Mouse (Mus musculus) midbrain, embryonic 11.5 days (tissue): ENCODE data around the gene Crocc2. TPM values are rescaled to one million over a fixed set of nuclear protein-coding genes. Genes with fewer than 3 reads are reported as not detected.

Experiments
- ATAC-seq: fragments of 200-750 bp; cut with Nextera tagmentation; 2 replicates; pipeline ENCODE4 v1.8.0; 2017; ENCODE audit warnings: moderate TSS enrichment, moderate library complexity; ENCODE audit not compliant: low FRiP score
- DNase-seq: peaks from one replicate; pipeline ENCODE4 v3.0.0; 2015; ENCODE audit warnings: low spot score; ENCODE audit errors: missing footprints
- H3K27ac ChIP-seq: fragments of 300-500 bp; sonication (generic); 2 replicates; pipeline ENCODE4 v1.5.1; 2014; ENCODE audit warnings: low read depth, low read length
- H3K27me3 ChIP-seq: fragments of 300-500 bp; sonication (generic); 2 replicates; pipeline ENCODE4 v1.6.1; 2014; ENCODE audit warnings: mild to moderate bottlenecking, low read length, moderate library complexity, mixed read lengths; ENCODE audit not compliant: control insufficient read depth, insufficient read depth
- H3K36me3 ChIP-seq: fragments of 300-500 bp; sonication (generic); 2 replicates; pipeline ENCODE4 v1.6.1; 2014; ENCODE audit warnings: mild to moderate bottlenecking, low read length, moderate library complexity, mixed read lengths; ENCODE audit not compliant: control insufficient read depth, insufficient read depth
- H3K4me1 ChIP-seq: fragments of 300-500 bp; sonication (generic); 2 replicates; pipeline ENCODE4 v1.6.1; 2014; ENCODE audit warnings: low read length; ENCODE audit not compliant: control insufficient read depth, insufficient read depth
- H3K4me2 ChIP-seq: fragments of 300-500 bp; sonication (generic); 2 replicates; pipeline ENCODE4 v1.6.1; 2014; ENCODE audit warnings: mild to moderate bottlenecking, moderate library complexity
- H3K4me3 ChIP-seq: fragments of 300-500 bp; sonication (generic); 2 replicates; pipeline ENCODE4 v1.5.1; 2014; ENCODE audit warnings: low read depth, low read length
- H3K9ac ChIP-seq: fragments of 300-500 bp; sonication (generic); 2 replicates; pipeline ENCODE4 v1.6.1; 2014; ENCODE audit warnings: low read length
- H3K9me3 ChIP-seq: fragments of 300-500 bp; sonication (generic); 2 replicates; pipeline ENCODE4 v1.6.1; 2016; ENCODE audit warnings: low read length; ENCODE audit not compliant: control insufficient read depth
- WGBS: fragments of 180-500 bp; shearing (Covaris S2); extraction: QIAGEN DNeasy Blood & Tissue Kit; methylation state at CpG from one replicate; pipeline ENCODE4 v1.1.7; 2014; 5-methylcytosine and 5-hydroxymethylcytosine counted together
- polyA plus RNA-seq: library from polyadenylated mRNA; unstranded; fragments of >200 nt; fragmentation: Nextera tagmentation; extraction: Ambion mirVana; gene quantifications from 2 replicates; pipeline ENCODE4 v1.2.1, GENCODE M21; 2014

Crocc2 gene
- polyA plus RNA-seq, 1 experiment from 2014 or later: 0.11 TPM

DNA sequence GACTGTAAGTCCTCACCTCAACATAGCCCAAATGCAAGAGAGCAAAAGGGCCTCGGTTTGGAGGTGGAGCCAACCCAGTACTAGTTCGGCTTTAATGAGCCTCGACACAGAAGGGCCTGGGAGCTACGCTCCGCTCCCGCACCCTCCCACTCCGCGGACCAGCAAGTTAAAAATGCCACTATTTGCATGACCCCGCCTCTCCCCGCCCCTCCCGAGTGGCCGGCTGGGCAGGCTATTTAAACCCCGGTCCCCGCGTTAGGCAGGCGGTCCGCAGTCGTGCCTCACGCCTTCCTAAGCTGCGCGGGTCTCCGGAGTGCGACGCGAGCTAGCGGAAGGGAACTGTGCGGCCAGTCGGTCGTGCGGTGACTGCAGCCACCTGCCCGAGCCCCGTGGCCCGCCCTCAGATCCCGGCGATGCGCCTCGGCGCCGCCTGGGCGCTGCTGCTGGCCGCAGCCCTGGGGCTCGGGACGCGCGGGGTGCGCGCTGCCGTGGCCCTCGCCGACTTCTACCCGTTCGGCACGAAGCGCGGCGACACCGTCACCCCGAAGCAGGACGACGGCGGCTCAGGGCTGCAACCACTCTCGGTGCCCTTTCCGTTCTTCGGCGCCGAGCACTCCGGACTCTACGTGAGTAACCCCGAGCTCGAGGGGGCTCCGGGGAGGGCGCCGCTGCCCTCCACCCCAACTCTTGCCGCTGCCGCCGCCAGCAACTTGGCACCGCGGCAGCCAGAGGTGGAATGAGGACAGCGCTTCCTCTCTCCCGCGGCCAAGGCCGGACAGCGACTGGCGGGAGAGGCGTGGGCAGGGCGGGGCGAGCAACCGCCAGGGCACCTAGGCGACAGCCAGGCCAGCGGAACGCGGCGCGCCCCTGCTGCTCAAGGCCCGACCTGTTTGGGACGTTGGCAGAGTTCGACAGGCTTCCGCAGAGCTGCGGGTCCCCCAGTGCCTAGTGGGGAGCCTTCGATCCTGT lies 67.3 kb downstream of the Crocc2 start, which contains the start of gene Sned1:
Gene Sned1 (plus strand): TSS at position 266 of the 969 bp plus-strand sequence.
- Histone ChIP-seq H3K4me1 (peaks cover 5% of the 10 kb centered on the region; the same call in 1 of the 2 replicates), H3K27ac (no peak within 1 kb of the TSS), H3K4me3 (peak within 1 kb of the TSS; percentile 46), H3K9ac (peak within 1 kb of the TSS; percentile 39), H3K9me3 (no peaks in the 10 kb centered on the region), H3K27me3 (peaks cover 24% of the 10 kb centered on the region), H3K4me2 (peak within 1 kb of the TSS; percentile 93), H3K36me3 (no peaks in the 10 kb centered on the region)
- WGBS: under 1% methylated on average over 99 of the region's 100 CpGs
- DNase-seq (peak; percentile 97), ATAC-seq (peak; percentile 89)

GRCm38 (mm10) chr1:93236545-93236924 lies 68.0 kb downstream of the Crocc2 start:
- H3K9ac ChIP-seq: peak overlapping the region; percentile 39; the same call in 1 of the 2 replicates
- ATAC-seq: peak; percentile 60; the same call in 1 of the 2 replicates

DNA sequence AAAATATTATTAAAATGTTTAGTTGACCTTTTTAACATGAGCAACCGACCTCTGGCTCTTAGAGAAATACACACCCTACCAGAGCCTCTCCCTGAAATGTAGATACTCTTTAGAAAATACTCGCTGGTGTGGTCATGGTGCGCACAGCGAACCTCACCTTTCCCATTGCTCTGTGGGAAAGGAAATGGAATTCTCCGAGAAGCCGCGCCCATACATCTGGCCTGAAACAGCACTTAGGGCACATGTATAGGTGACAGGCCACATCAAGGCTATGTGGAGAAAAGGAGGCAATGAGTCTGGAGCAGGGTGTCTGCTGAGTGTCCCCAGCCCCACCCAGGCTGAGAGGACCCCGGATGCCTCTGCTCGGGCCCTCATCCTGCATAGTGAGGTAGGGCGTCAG lies 69.2 kb downstream of the Crocc2 start:
- no peak overlapping the region for H3K4me2 ChIP-seq
- H3K9ac ChIP-seq: no peak overlapping the region
- H3K27ac ChIP-seq: no peak overlapping the region
- no peak overlapping the region for H3K4me3 ChIP-seq
- no peaks in the 10 kb centered on the region for H3K36me3 ChIP-seq
- H3K9me3 ChIP-seq: no peaks in the 10 kb centered on the region
- WGBS: 89% methylated on average over 10 of the region's 10 CpGs
- peaks cover 5% of the 10 kb centered on the region; the same call in 1 of the 2 replicates for H3K4me1 ChIP-seq
- H3K27me3 ChIP-seq: peaks cover 24% of the 10 kb centered on the region
- DNase-seq (peak; percentile 73), ATAC-seq (no peak)

More at GRCm38 (mm10) chr1:93236545-93236924, 68.0 kb downstream of the Crocc2 start:
- WGBS: 7% methylated on average over 3 of the region's 3 CpGs
- Histone ChIP-seq H3K4me3 (peak overlapping the region; percentile 46), H3K27ac (no peak overlapping the region), H3K36me3 (no peaks in the 10 kb centered on the region), H3K4me2 (peak overlapping the region; percentile 93), H3K27me3 (peaks cover 24% of the 10 kb centered on the region), H3K4me1 (peaks cover 5% of the 10 kb centered on the region; the same call in 1 of the 2 replicates), H3K9me3 (no peaks in the 10 kb centered on the region)
- no peak for DNase-seq

- no peak overlapping the region for H3K4me3 ChIP-seq
- no peak overlapping the region for H3K27ac ChIP-seq
- no peak overlapping the region for H3K9ac ChIP-seq
- peaks cover 24% of the 10 kb centered on the region for H3K27me3 ChIP-seq
- no peak overlapping the region for H3K4me2 ChIP-seq
- H3K9me3 ChIP-seq: no peaks in the 10 kb centered on the region
- H3K4me1 ChIP-seq: peaks cover 5% of the 10 kb centered on the region; the same call in 1 of the 2 replicates
- WGBS: 60% methylated on average over 4 of the region's 4 CpGs
- ATAC-seq: no peak
- DNase-seq: peak; percentile 72
- H3K36me3 ChIP-seq: no peaks in the 10 kb centered on the region
These were observed 69.7 kb downstream of the Crocc2 start for GRCm38 (mm10) chr1:93238201-93238600.

DNA sequence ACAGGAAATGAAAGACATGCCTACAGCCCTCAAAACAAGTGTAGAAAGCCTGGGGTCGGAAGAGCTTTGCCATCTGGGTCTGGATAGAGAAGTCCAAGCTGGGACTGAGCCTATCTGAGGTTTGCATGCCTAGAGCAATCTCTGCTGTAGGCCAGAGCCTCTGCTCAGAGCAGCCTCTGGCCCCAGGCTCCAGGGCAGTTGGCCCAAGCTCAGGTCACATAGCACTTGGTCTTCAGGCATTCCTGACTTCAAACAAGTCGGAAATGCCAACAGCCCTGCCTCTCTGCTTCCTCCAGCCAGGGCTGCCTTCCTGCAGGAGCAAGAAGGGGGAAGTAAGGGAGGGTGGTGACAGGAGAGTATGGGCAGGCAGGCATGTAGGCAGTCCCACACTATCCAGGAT lies 77.4 kb downstream of the Crocc2 start:
- no peak for DNase-seq
- H3K27me3 ChIP-seq: no peaks in the 10 kb centered on the region
- no peak for ATAC-seq
- no peak overlapping the region for H3K9ac ChIP-seq
- no peaks in the 10 kb centered on the region for H3K36me3 ChIP-seq
- WGBS: 72% methylated on average over 2 of the region's 2 CpGs
- no peak overlapping the region for H3K27ac ChIP-seq
- no peak overlapping the region for H3K4me2 ChIP-seq
- no peak overlapping the region for H3K4me3 ChIP-seq
- no peaks in the 10 kb centered on the region for H3K4me1 ChIP-seq
- no peaks in the 10 kb centered on the region for H3K9me3 ChIP-seq

GRCm38 (mm10) chr1:93252586-93252985 lies 84.1 kb downstream of the Crocc2 start:
- Histone ChIP-seq H3K4me1 (no peaks in the 10 kb centered on the region), H3K4me3 (no peak overlapping the region), H3K36me3 (no peaks in the 10 kb centered on the region), H3K4me2 (no peak overlapping the region), H3K9me3 (no peaks in the 10 kb centered on the region), H3K27me3 (no peaks in the 10 kb centered on the region), H3K27ac (no peak overlapping the region), H3K9ac (no peak overlapping the region)
- ATAC-seq (no peak), DNase-seq (peak; percentile 17)
- WGBS: 51% methylated on average over 2 of the region's 2 CpGs

GRCm38 (mm10) chr1:93255761-93256160 lies 87.2 kb downstream of the Crocc2 start:
- DNase-seq: peak; percentile 17
- Histone ChIP-seq H3K27ac (no peak overlapping the region), H3K9me3 (no peaks in the 10 kb centered on the region), H3K9ac (no peak overlapping the region), H3K4me1 (no peaks in the 10 kb centered on the region), H3K4me2 (no peak overlapping the region), H3K36me3 (no peaks in the 10 kb centered on the region), H3K27me3 (no peaks in the 10 kb centered on the region), H3K4me3 (no peak overlapping the region)
- no peak for ATAC-seq
- 90% methylated on average over 7 of the region's 7 CpGs for WGBS

GRCm38 (mm10) chr1:93257560-93257959 lies 89.0 kb downstream of the Crocc2 start:
- no peak overlapping the region for H3K27ac ChIP-seq
- WGBS: 92% methylated on average over 1 of the region's 1 CpGs
- DNase-seq: peak; percentile 75

GRCm38 (mm10) chr1:93267207-93267606 lies 98.7 kb downstream of the Crocc2 start:
- Histone ChIP-seq H3K4me2 (no peak overlapping the region), H3K36me3 (no peaks in the 10 kb centered on the region), H3K27me3 (no peaks in the 10 kb centered on the region), H3K4me1 (no peaks in the 10 kb centered on the region), H3K4me3 (no peak overlapping the region), H3K9ac (no peak overlapping the region), H3K27ac (no peak overlapping the region), H3K9me3 (no peaks in the 10 kb centered on the region)
- DNase-seq (no peak), ATAC-seq (no peak)
- 51% methylated on average over 3 of the region's 3 CpGs for WGBS

More at GRCm38 (mm10) chr1:93257560-93257959, 89.0 kb downstream of the Crocc2 start:
- H3K9me3 ChIP-seq: no peaks in the 10 kb centered on the region
- no peak overlapping the region for H3K9ac ChIP-seq
- no peak overlapping the region for H3K4me2 ChIP-seq
- no peaks in the 10 kb centered on the region for H3K4me1 ChIP-seq
- no peak for ATAC-seq
- H3K4me3 ChIP-seq: no peak overlapping the region
- no peaks in the 10 kb centered on the region for H3K36me3 ChIP-seq
- H3K27me3 ChIP-seq: no peaks in the 10 kb centered on the region
